Mouse (Mus musculus) small intestine, adult 2 months (tissue): ENCODE results near the gene Fbn1. TPM values are rescaled to one million over a fixed set of nuclear protein-coding genes. Genes with fewer than 3 reads are reported as not detected.

Experiments
- H3K27ac ChIP-seq: fragments of 200-500 bp; 2 replicates; pipeline ENCODE4 v1.5.1; 2012; ENCODE audit warnings: low read depth, low read length, control low read depth, inconsistent platforms; ENCODE audit not compliant: insufficient read depth
- H3K27me3 ChIP-seq: fragments of 200-500 bp; 2 replicates; pipeline ENCODE4 v1.6.1; 2012; ENCODE audit warnings: mild to moderate bottlenecking, moderate library complexity, low read length, inconsistent platforms; ENCODE audit not compliant: control insufficient read depth, insufficient read depth
- H3K36me3 ChIP-seq: fragments of 200-500 bp; 2 replicates; pipeline ENCODE4 v1.6.1; 2012; ENCODE audit warnings: mild to moderate bottlenecking, low read length, control low read depth, inconsistent platforms; ENCODE audit not compliant: control insufficient read depth, insufficient read depth
- H3K4me1 ChIP-seq: fragments of 200-500 bp; 2 replicates; pipeline ENCODE4 v1.6.1; 2012; ENCODE audit warnings: low read length, inconsistent platforms, mixed read lengths; ENCODE audit not compliant: control insufficient read depth, insufficient read depth, insufficient read length
- H3K4me3 ChIP-seq: fragments of 200-500 bp; 2 replicates; pipeline ENCODE4 v1.5.1; 2012; ENCODE audit warnings: low read depth, mild to moderate bottlenecking, control low read depth, inconsistent platforms, low read length, moderate library complexity
- CTCF ChIP-seq: fragments of 200-500 bp; IDR thresholded peaks from 2 replicates; pipeline ENCODE4 v1.5.1; 2012; ENCODE audit warnings: low read depth, mild to moderate bottlenecking, control low read depth, inconsistent platforms, low read length, moderate library complexity, mixed read lengths; ENCODE audit not compliant: insufficient replicate concordance, insufficient read length; ENCODE audit errors: extremely low read depth
- POLR2A ChIP-seq: fragments of 200-500 bp; IDR thresholded peaks from 2 replicates; pipeline ENCODE4 v1.6.1; 2012; ENCODE audit warnings: low read depth, mild to moderate bottlenecking, control low read depth, inconsistent platforms, low read length, moderate library complexity
- WGBS: fragments of 180-500 bp; shearing (Covaris S2); methylation state at CpG from one replicate; pipeline ENCODE4 v1.1.7; 2018; 5-methylcytosine and 5-hydroxymethylcytosine counted together
- polyA plus RNA-seq: library from polyadenylated mRNA; depleted of rRNA; stranded (reverse); fragments of >200 nt; gene quantifications from 2 replicates; pipeline ENCODE4 v1.2.3, GENCODE M21; 2012

Fbn1 gene
- polyA plus RNA-seq, 1 experiment = 5.1 TPM

DNA sequence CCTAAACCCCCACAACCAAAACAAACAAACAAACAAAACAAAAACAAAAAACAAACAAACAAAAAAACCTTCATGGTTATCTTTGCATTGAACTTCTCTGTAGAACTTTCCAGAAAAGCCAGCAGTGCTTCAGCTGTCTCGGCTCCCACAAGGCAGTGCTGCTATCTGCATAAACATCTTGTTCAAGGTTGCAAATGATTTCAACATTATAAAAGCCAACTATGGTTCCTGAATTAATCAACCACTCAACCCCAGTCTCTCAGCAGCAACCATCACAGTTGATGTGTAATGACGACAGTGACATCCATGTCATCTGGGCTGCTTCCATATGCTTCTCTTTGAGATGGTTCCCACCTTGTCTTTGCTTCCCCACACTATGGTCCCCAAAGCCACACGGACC, 31.8 kb upstream of the Fbn1 start:
- TF ChIP-seq CTCF = no peak
- TF ChIP-seq POLR2A = no peak
- no peak overlapping the region for H3K4me3 ChIP-seq
- H3K27ac ChIP-seq = no peak overlapping the region
- H3K36me3 ChIP-seq = no peaks in the 10 kb centered on the region
- no peaks in the 10 kb centered on the region for H3K27me3 ChIP-seq
- H3K4me1 ChIP-seq = no peaks in the 10 kb centered on the region
- WGBS = 81% methylated on average over 3 of the region's 3 CpGs

DNA sequence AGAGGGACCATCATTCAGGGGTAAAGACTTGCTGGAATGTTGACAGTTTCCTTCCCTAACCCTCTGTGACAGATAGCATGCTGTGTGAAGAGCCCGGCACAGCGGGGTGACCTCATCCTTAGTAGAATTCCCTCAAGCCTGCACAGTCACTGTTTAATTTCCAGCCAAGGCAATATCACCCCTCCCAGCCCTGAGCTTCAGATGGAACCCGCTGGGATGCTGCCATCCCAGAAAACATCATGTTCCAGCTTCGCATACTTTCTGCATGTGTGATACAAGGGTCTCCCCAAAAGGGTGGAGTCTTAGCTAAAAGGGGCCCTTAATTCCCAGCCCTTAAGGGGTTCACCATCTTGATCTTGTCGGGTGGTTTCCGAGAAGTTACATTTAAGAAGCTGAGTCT, 22.9 kb upstream of the Fbn1 start:
- 62% methylated on average over 6 of the region's 6 CpGs for WGBS

DNA sequence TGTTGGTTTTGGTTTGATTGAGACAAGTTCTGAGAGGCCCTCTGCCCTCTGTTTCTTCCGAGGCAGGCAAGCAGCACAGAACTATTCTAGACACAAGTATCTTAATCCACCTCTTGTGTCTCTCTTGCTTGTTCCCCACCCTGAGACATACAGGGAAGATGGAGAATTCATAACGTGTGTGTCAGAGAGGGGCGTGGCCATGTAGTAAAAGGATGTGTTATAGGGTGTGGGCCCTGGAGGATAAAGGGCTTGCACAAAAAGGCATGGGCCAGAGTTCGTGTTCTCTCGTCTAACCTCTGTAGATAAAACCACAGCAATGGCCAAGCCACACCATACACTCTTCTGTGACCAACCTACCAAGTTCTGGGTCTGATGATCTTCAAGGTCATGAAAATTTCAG, 18.8 kb upstream of the Fbn1 start:
- WGBS = 51% methylated on average over 5 of the region's 5 CpGs
- H3K36me3 ChIP-seq = no peaks in the 10 kb centered on the region
- H3K4me1 ChIP-seq = peaks cover 2% of the 10 kb centered on the region; the same call in 1 of the 2 replicates
- no peaks in the 10 kb centered on the region for H3K27me3 ChIP-seq
- no peak for TF ChIP-seq POLR2A
- TF ChIP-seq CTCF = no peak
- H3K4me3 ChIP-seq = no peak overlapping the region
- no peak overlapping the region for H3K27ac ChIP-seq

More for the DNA sequence above, 22.9 kb upstream of the Fbn1 start:
- H3K36me3 ChIP-seq = no peaks in the 10 kb centered on the region
- peaks cover 2% of the 10 kb centered on the region; the same call in 1 of the 2 replicates for H3K4me1 ChIP-seq
- no peak overlapping the region for H3K27ac ChIP-seq
- no peak overlapping the region for H3K4me3 ChIP-seq
- no peaks in the 10 kb centered on the region for H3K27me3 ChIP-seq
- TF ChIP-seq CTCF = no peak
- TF ChIP-seq POLR2A = no peak

DNA sequence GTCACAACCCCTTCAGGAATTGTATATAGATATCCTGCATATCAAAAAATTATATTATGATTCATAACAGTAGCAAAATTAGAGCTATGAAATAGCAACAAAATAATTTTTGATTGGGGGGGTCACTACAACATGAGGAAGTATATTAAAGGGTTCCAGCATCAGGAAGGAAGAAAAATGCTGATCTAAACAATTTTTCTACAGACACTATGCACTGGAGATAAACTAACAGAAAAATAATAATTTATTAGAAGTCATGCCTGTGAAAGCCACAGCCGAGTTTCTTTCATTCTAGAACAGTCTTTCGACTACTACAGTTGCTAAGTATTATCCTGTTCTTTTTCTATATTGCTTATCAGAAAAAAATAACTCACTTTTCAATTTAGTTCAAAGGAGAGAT, 17.7 kb upstream of the Fbn1 start:
- H3K27me3 ChIP-seq = no peaks in the 10 kb centered on the region
- H3K4me1 ChIP-seq = peaks cover 2% of the 10 kb centered on the region; the same call in 1 of the 2 replicates
- TF ChIP-seq CTCF (no peak), POLR2A (no peak)
- no peaks in the 10 kb centered on the region for H3K36me3 ChIP-seq
- 80% methylated on average over 2 of the region's 2 CpGs for WGBS
- no peak overlapping the region for H3K4me3 ChIP-seq
- no peak overlapping the region for H3K27ac ChIP-seq

DNA sequence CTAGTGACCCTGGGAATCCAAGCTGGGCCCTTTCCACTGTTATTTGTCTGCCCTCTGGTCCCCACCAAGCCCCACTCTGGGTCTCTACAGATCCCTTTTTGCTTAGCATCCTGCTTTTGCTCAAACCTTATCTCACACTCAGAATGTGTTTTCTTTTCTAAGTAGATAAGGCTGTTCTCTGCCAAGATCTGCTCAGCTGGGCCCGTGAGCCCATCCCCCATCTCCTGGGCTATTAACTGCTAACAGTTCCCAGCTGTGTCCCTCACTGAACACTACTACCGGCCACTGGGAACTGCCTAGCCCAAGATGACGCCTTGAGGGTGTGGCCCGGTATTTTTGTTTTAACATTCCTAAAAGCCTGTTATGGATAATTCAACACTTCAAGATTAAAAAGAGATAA, 8.8 kb upstream of the Fbn1 start:
- TF ChIP-seq CTCF = no peak
- TF ChIP-seq POLR2A = no peak
- H3K36me3 ChIP-seq = no peaks in the 10 kb centered on the region
- H3K27ac ChIP-seq = no peak overlapping the region
- H3K4me1 ChIP-seq = no peaks in the 10 kb centered on the region
- no peak overlapping the region for H3K4me3 ChIP-seq
- H3K27me3 ChIP-seq = no peaks in the 10 kb centered on the region
- 16% methylated on average over 4 of the region's 4 CpGs for WGBS

DNA sequence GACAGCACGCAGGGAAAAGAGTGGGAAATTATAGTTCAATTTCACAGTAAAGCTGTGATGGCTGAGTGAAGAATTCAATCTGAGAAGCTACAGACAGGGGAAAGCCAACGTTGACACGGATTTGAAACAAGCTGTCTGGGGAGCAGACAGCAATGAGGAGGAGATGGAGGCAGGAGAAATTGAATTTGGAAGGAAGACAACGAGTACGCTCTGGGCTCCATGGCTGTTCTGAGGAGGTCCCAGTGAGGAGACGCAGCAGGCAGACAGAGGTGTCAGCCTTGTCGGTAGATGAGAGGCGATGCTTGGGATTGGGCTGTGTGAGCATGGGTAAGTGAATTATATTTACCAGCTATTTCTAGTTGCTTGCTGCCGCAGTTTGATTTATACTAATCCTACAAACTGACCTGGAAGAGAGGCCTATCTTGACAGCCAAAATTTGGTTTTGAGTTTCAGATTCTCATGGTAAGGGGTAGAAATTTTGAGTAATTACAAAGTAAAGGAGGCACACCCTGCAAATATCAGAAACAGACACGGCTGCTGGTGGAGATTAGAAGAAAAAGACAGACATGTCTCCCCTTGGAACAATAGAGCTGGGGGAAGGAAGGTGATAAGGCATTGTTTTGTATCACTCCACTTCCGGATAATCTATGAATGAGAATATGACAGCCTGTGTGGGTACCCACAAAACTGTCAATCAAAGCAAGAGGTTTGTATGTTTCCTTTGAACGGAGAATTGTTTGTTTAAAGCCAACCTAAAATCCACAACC, 7.7 kb upstream of the Fbn1 start:
- no peak overlapping the region for H3K4me3 ChIP-seq
- H3K36me3 ChIP-seq = no peaks in the 10 kb centered on the region
- no peak for TF ChIP-seq CTCF
- no peak for TF ChIP-seq POLR2A
- H3K27ac ChIP-seq = no peak overlapping the region
- H3K4me1 ChIP-seq = no peaks in the 10 kb centered on the region
- H3K27me3 ChIP-seq = no peaks in the 10 kb centered on the region
- WGBS = 67% methylated on average over 12 of the region's 12 CpGs

DNA sequence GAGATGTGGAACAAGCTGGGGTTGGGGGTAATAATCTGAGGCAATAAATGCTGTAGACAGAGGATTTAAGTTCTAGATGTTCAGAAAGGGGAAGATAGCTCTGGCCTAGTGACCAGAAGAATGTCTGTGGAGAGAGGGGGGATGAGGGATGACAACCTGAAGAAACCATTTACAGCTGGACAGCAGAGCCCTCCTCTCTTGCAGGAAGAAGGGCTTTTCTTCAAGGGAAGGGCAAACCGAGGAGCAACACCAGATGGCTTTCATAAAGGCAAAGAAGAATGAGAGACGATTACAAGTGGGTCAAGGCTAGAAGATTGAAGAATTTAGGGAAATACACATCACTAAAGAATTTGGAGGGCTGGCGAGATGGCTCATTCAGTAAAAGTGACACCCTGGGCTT, 6.6 kb upstream of the Fbn1 start:
- no peak overlapping the region for H3K27ac ChIP-seq
- H3K36me3 ChIP-seq = no peaks in the 10 kb centered on the region
- 67% methylated on average over 3 of the region's 3 CpGs for WGBS
- no peak overlapping the region for H3K4me3 ChIP-seq
- no peaks in the 10 kb centered on the region for H3K27me3 ChIP-seq
- TF ChIP-seq POLR2A (no peak), CTCF (no peak)
- no peaks in the 10 kb centered on the region for H3K4me1 ChIP-seq
